Mouse (Mus musculus): ENCODE data around the gene Gsto2.

DNA sequence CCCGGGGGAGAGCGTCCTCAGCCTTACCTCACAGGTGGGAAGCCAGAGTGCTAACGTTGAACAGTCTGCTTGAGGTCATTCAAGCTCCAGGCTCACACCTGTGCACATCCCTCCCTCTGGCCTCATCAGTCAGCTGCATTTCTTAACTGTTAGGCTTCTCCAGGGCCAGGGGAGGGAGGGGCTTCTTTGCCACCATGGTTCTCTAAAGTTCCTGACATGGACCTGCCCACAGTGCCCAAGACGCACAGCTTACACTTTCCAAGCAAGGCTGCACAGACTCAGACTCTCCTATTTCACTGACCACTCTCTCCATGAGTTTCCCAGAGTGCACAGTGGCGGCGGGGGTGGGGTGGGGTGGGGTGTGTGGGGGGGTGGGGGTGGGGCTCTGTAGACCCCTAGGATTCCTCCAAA, 43.6 kb downstream of the Gsto2 start:
- TF ChIP-seq CTCF (IDR thresholded peaks at IDR 0.05; ENCODE audit: borderline replicate concordance, control insufficient read depth, extremely low read depth, insufficient read depth, low read length, poor library complexity) (no peak), POLR2A (IDR thresholded peaks at IDR 0.05; ENCODE audit: control insufficient read depth, extremely low read depth, insufficient read depth, low read length, poor library complexity) (no peak)

Measured in thymus, adult 2 months (tissue).